Mouse (Mus musculus): ENCODE results near the gene Vwa3b. TPM values are rescaled to one million over a fixed set of nuclear protein-coding genes. Genes with fewer than 3 reads are reported as not detected.

Gene Vwa3b
- polyA plus RNA-seq, 1 experiment from 2014 or later: 0.42 TPM

GRCm38 (mm10) chr1:37025376-37025775 lies 1.0 kb upstream of the Vwa3b start:
- Histone ChIP-seq H3K9ac (ENCODE audit: low read length) (no peak overlapping the region), H3K4me3 (ENCODE audit: low read depth, low read length) (no peak overlapping the region), H3K9me3 (ENCODE audit: control insufficient read depth, low read length) (no peaks in the 10 kb centered on the region), H3K4me2 (ENCODE audit: low read depth) (no peak overlapping the region), H3K4me1 (ENCODE audit: control insufficient read depth, insufficient read depth, low read length) (no peaks in the 10 kb centered on the region; the same call in 1 of the 2 replicates), H3K36me3 (ENCODE audit: control insufficient read depth, insufficient read depth, low read length) (no peaks in the 10 kb centered on the region), H3K27me3 (ENCODE audit: control insufficient read depth, insufficient read depth, low read length) (no peaks in the 10 kb centered on the region), H3K27ac (ENCODE audit: low read depth, low read length) (no peak overlapping the region)
- DNase-seq (ENCODE audit: low spot score) (no peak), ATAC-seq (ENCODE audit: insufficient read depth, low FRiP score, low TSS enrichment) (no peak)
- 100% methylated on average over 1 of the region's 1 CpGs for WGBS

GRCm38 (mm10) chr1:37026866-37027265 lies 470 bp downstream of the Vwa3b start:
- Histone ChIP-seq H3K4me3 (ENCODE audit: low read depth, low read length) (no peak overlapping the region), H3K9me3 (ENCODE audit: control insufficient read depth, low read length) (no peaks in the 10 kb centered on the region), H3K4me2 (ENCODE audit: low read depth) (no peak overlapping the region), H3K27me3 (ENCODE audit: control insufficient read depth, insufficient read depth, low read length) (no peaks in the 10 kb centered on the region), H3K4me1 (ENCODE audit: control insufficient read depth, insufficient read depth, low read length) (no peaks in the 10 kb centered on the region; the same call in 1 of the 2 replicates), H3K9ac (ENCODE audit: low read length) (no peak overlapping the region), H3K27ac (ENCODE audit: low read depth, low read length) (no peak overlapping the region), H3K36me3 (ENCODE audit: control insufficient read depth, insufficient read depth, low read length) (no peaks in the 10 kb centered on the region)
- ATAC-seq (ENCODE audit: insufficient read depth, low FRiP score, low TSS enrichment) (no peak), DNase-seq (ENCODE audit: low spot score) (no peak)
- 77% methylated on average over 6 of the region's 6 CpGs for WGBS

- no peak for ATAC-seq (ENCODE audit: insufficient read depth, low FRiP score, low TSS enrichment)
- H3K9ac ChIP-seq (ENCODE audit: low read length): peak overlapping the region; percentile 42
- 5% methylated on average over 18 of the region's 18 CpGs for WGBS
Measured at GRCm38 (mm10) chr1:37028439-37029153, 2.2 kb downstream of the Vwa3b start.

GRCm38 (mm10) chr1:37029154-37029907 lies 2.9 kb downstream of the Vwa3b start:
- H3K9ac ChIP-seq (ENCODE audit: low read length): peak overlapping the region; percentile 42
- H3K4me2 ChIP-seq (ENCODE audit: low read depth): peak overlapping the region; percentile 75
- H3K4me1 ChIP-seq (ENCODE audit: control insufficient read depth, insufficient read depth, low read length): no peaks in the 10 kb centered on the region; the same call in 1 of the 2 replicates
- peak; percentile 97 for ATAC-seq (ENCODE audit: insufficient read depth, low FRiP score, low TSS enrichment)
- H3K36me3 ChIP-seq (ENCODE audit: control insufficient read depth, insufficient read depth, low read length): no peaks in the 10 kb centered on the region
- H3K9me3 ChIP-seq (ENCODE audit: control insufficient read depth, low read length): no peaks in the 10 kb centered on the region
- peak; percentile 90 for DNase-seq (ENCODE audit: low spot score)
- 4% methylated on average over 26 of the region's 26 CpGs for WGBS
- no peak overlapping the region for H3K27ac ChIP-seq (ENCODE audit: low read depth, low read length)
- H3K27me3 ChIP-seq (ENCODE audit: control insufficient read depth, insufficient read depth, low read length): no peaks in the 10 kb centered on the region
- peak overlapping the region; percentile 39 for H3K4me3 ChIP-seq (ENCODE audit: low read depth, low read length)

More at GRCm38 (mm10) chr1:37028439-37029153, 2.2 kb downstream of the Vwa3b start:
- H3K4me3 ChIP-seq (ENCODE audit: low read depth, low read length): peak overlapping the region; percentile 39
- H3K4me2 ChIP-seq (ENCODE audit: low read depth): peak overlapping the region; percentile 75
- H3K9me3 ChIP-seq (ENCODE audit: control insufficient read depth, low read length): no peaks in the 10 kb centered on the region
- H3K27me3 ChIP-seq (ENCODE audit: control insufficient read depth, insufficient read depth, low read length): no peaks in the 10 kb centered on the region
- H3K27ac ChIP-seq (ENCODE audit: low read depth, low read length): no peak overlapping the region
- no peaks in the 10 kb centered on the region for H3K36me3 ChIP-seq (ENCODE audit: control insufficient read depth, insufficient read depth, low read length)
- H3K4me1 ChIP-seq (ENCODE audit: control insufficient read depth, insufficient read depth, low read length): no peaks in the 10 kb centered on the region; the same call in 1 of the 2 replicates
- DNase-seq (ENCODE audit: low spot score): no peak

GRCm38 (mm10) chr1:37029942-37030341 lies 3.5 kb downstream of the Vwa3b start:
- Histone ChIP-seq H3K27ac (ENCODE audit: low read depth, low read length) (no peak overlapping the region), H3K4me3 (ENCODE audit: low read depth, low read length) (no peak overlapping the region), H3K9ac (ENCODE audit: low read length) (no peak overlapping the region), H3K4me2 (ENCODE audit: low read depth) (no peak overlapping the region; the same call in 1 of the 2 replicates), H3K27me3 (ENCODE audit: control insufficient read depth, insufficient read depth, low read length) (no peaks in the 10 kb centered on the region), H3K9me3 (ENCODE audit: control insufficient read depth, low read length) (no peaks in the 10 kb centered on the region), H3K4me1 (ENCODE audit: control insufficient read depth, insufficient read depth, low read length) (no peaks in the 10 kb centered on the region; the same call in 1 of the 2 replicates), H3K36me3 (ENCODE audit: control insufficient read depth, insufficient read depth, low read length) (no peaks in the 10 kb centered on the region)
- WGBS: 60% methylated on average over 5 of the region's 5 CpGs
- ATAC-seq (ENCODE audit: insufficient read depth, low FRiP score, low TSS enrichment) (no peak), DNase-seq (ENCODE audit: low spot score) (no peak)

- Histone ChIP-seq H3K9ac (ENCODE audit: low read length) (no peak overlapping the region), H3K27me3 (ENCODE audit: control insufficient read depth, insufficient read depth, low read length) (no peaks in the 10 kb centered on the region), H3K4me3 (ENCODE audit: low read depth, low read length) (no peak overlapping the region), H3K4me2 (ENCODE audit: low read depth) (no peak overlapping the region), H3K36me3 (ENCODE audit: control insufficient read depth, insufficient read depth, low read length) (no peaks in the 10 kb centered on the region), H3K27ac (ENCODE audit: low read depth, low read length) (no peak overlapping the region), H3K9me3 (ENCODE audit: control insufficient read depth, low read length) (no peaks in the 10 kb centered on the region), H3K4me1 (ENCODE audit: control insufficient read depth, insufficient read depth, low read length) (no peaks in the 10 kb centered on the region; the same call in 1 of the 2 replicates)
- DNase-seq (ENCODE audit: low spot score) (no peak), ATAC-seq (ENCODE audit: insufficient read depth, low FRiP score, low TSS enrichment) (no peak)
- 82% methylated on average over 2 of the region's 2 CpGs for WGBS
Measured at GRCm38 (mm10) chr1:37030693-37031092, 4.3 kb downstream of the Vwa3b start.

- 96% methylated on average over 8 of the region's 8 CpGs for WGBS
- H3K36me3 ChIP-seq (ENCODE audit: control insufficient read depth, insufficient read depth, low read length): no peaks in the 10 kb centered on the region
- no peak overlapping the region for H3K27ac ChIP-seq (ENCODE audit: low read depth, low read length)
- ATAC-seq (ENCODE audit: insufficient read depth, low FRiP score, low TSS enrichment) (no peak), DNase-seq (ENCODE audit: low spot score) (no peak)
- H3K27me3 ChIP-seq (ENCODE audit: control insufficient read depth, insufficient read depth, low read length): no peaks in the 10 kb centered on the region
- no peak overlapping the region for H3K4me3 ChIP-seq (ENCODE audit: low read depth, low read length)
- H3K4me2 ChIP-seq (ENCODE audit: low read depth): no peak overlapping the region
- H3K9me3 ChIP-seq (ENCODE audit: control insufficient read depth, low read length): no peaks in the 10 kb centered on the region
- no peak overlapping the region for H3K9ac ChIP-seq (ENCODE audit: low read length)
- no peaks in the 10 kb centered on the region for H3K4me1 ChIP-seq (ENCODE audit: control insufficient read depth, insufficient read depth, low read length)
Measured at GRCm38 (mm10) chr1:37035879-37036278, 9.5 kb downstream of the Vwa3b start.

GRCm38 (mm10) chr1:37041126-37041525 lies 14.7 kb downstream of the Vwa3b start:
- ATAC-seq (ENCODE audit: insufficient read depth, low FRiP score, low TSS enrichment) (no peak), DNase-seq (ENCODE audit: low spot score) (no peak)
- Histone ChIP-seq H3K36me3 (ENCODE audit: control insufficient read depth, insufficient read depth, low read length) (no peaks in the 10 kb centered on the region), H3K9me3 (ENCODE audit: control insufficient read depth, low read length) (no peaks in the 10 kb centered on the region), H3K9ac (ENCODE audit: low read length) (no peak overlapping the region), H3K4me3 (ENCODE audit: low read depth, low read length) (no peak overlapping the region), H3K4me2 (ENCODE audit: low read depth) (no peak overlapping the region), H3K27me3 (ENCODE audit: control insufficient read depth, insufficient read depth, low read length) (no peaks in the 10 kb centered on the region), H3K4me1 (ENCODE audit: control insufficient read depth, insufficient read depth, low read length) (no peaks in the 10 kb centered on the region), H3K27ac (ENCODE audit: low read depth, low read length) (no peak overlapping the region)
- WGBS: 79% methylated on average over 7 of the region's 7 CpGs
